Mouse (Mus musculus) MEL (cell line): ENCODE measurements at regions not wholly inside any gene's neighbourhood (a gene's known extent, or its start where the extent isn't known, plus 50 kb on each side); places are given as distances from the start of the nearest gene placed in this dataset.

Source experiments
- DNase-seq: peaks from one replicate; pipeline ENCODE4 v3.0.0; 2011; ENCODE audit warnings: low read depth, low spot score
- H3K27ac ChIP-seq: 2 replicates; pipeline ENCODE4 v1.5.1; 2012; ENCODE audit warnings: low read depth, mild to moderate bottlenecking, control low read depth, low read length, moderate library complexity; ENCODE audit not compliant: control insufficient read depth
- H3K27me3 ChIP-seq, 2 experiments: fragments of 150-350 bp in 1 of 2; sonication (generic) in 1 of 2; 2 replicates each; pipeline ENCODE4 v1.6.1; 2012; ENCODE audit warnings: low read length in 2 of 2, mild to moderate bottlenecking in 2 of 2, improper control_type of control experiment in 1 of 2, moderate library complexity in 1 of 2; ENCODE audit not compliant: insufficient read depth in 2 of 2, control insufficient read depth in 1 of 2
- H3K36me3 ChIP-seq, 2 experiments: 2 replicates each; pipeline ENCODE4 v1.6.1; 2012 to 2014; ENCODE audit warnings: low read length in 2 of 2, improper control_type of control experiment in 1 of 2, inconsistent platforms in 1 of 2, mild to moderate bottlenecking in 1 of 2; ENCODE audit not compliant: insufficient read depth in 2 of 2, control insufficient read depth in 1 of 2
- H3K4me1 ChIP-seq, 2 experiments: fragments of 150-350 bp in 1 of 2; sonication (generic) in 1 of 2; 2 replicates each; pipeline ENCODE4 v1.6.1; 2012; ENCODE audit warnings: low read length in 2 of 2, improper control_type of control experiment in 1 of 2, mild to moderate bottlenecking in 1 of 2; ENCODE audit not compliant: insufficient read depth in 2 of 2, control insufficient read depth in 1 of 2
- H3K4me3 ChIP-seq, 2 experiments: fragments of 150-350 bp in 1 of 2; sonication (generic) in 1 of 2; 2 replicates each; pipeline ENCODE4 v1.5.1; 2012; ENCODE audit warnings: low read depth in 2 of 2, low read length in 2 of 2, mild to moderate bottlenecking in 2 of 2, moderate library complexity in 2 of 2, control low read depth in 1 of 2, improper control_type of control experiment in 1 of 2; ENCODE audit not compliant: control insufficient read depth in 1 of 2, insufficient read depth in 1 of 2
- H3K79me2 ChIP-seq: 2 replicates; pipeline ENCODE4 v1.6.1; 2012; ENCODE audit warnings: mild to moderate bottlenecking, low read length, moderate library complexity; ENCODE audit not compliant: control insufficient read depth, poor library complexity, insufficient read depth
- H3K9ac ChIP-seq: 2 replicates; pipeline ENCODE4 v1.6.1; 2012; ENCODE audit warnings: low read depth, mild to moderate bottlenecking, control low read depth, low read length, moderate library complexity; ENCODE audit not compliant: control insufficient read depth, poor library complexity, severe bottlenecking
- H3K9me3 ChIP-seq: fragments of 150-350 bp; sonication (generic); replicated peaks from 2 replicates; pipeline ENCODE4 v1.6.1; 2012; ENCODE audit warnings: mild to moderate bottlenecking, low read length, improper control_type of control experiment, moderate library complexity; ENCODE audit not compliant: insufficient read depth
- CHD1 ChIP-seq: IDR thresholded peaks from 2 replicates; pipeline ENCODE4 v1.6.1; 2012; ENCODE audit warnings: low read depth, mild to moderate bottlenecking, inconsistent platforms, low read length, improper control_type of control experiment
- CHD2 ChIP-seq: IDR thresholded peaks from 2 replicates; pipeline ENCODE4 v1.6.1; 2011; ENCODE audit warnings: low read length, improper control_type of control experiment
- CTCF ChIP-seq, 3 experiments: IDR thresholded peaks in 2 of 3; conservative IDR thresholded peaks in 1 of 3; 2 replicates each; pipeline ENCODE4 v1.5.1; 2011 to 2012; ENCODE audit warnings: low read length in 3 of 3, low read depth in 2 of 3, mild to moderate bottlenecking in 2 of 3, improper control_type of control experiment in 1 of 3, inconsistent platforms in 1 of 3, mixed read lengths in 1 of 3, moderate library complexity in 1 of 3; ENCODE audit not compliant: control insufficient read depth in 1 of 3, insufficient read depth in 1 of 3, poor library complexity in 1 of 3, severe bottlenecking in 1 of 3
- HCFC1 ChIP-seq: IDR thresholded peaks from 2 replicates; pipeline ENCODE4 v1.6.1; 2012; ENCODE audit warnings: low read depth, mild to moderate bottlenecking, inconsistent platforms, low read length, improper control_type of control experiment, moderate library complexity
- KAT2A ChIP-seq: conservative IDR thresholded peaks from 2 replicates; pipeline ENCODE4 v1.6.1; 2012; ENCODE audit warnings: low read depth, low read length, improper control_type of control experiment, inconsistent platforms
- MAFK ChIP-seq: IDR thresholded peaks from 2 replicates; pipeline ENCODE4 v1.6.1; 2011; ENCODE audit warnings: low read depth, mild to moderate bottlenecking, low read length, improper control_type of control experiment, borderline replicate concordance
- MAX ChIP-seq: IDR thresholded peaks from 2 replicates; pipeline ENCODE4 v1.6.1; 2011; ENCODE audit warnings: low read length, improper control_type of control experiment
- MAZ ChIP-seq: IDR thresholded peaks from 2 replicates; pipeline ENCODE4 v1.6.1; 2012; ENCODE audit warnings: low read depth, mild to moderate bottlenecking, inconsistent platforms, low read length, improper control_type of control experiment
- MEF2A ChIP-seq: IDR thresholded peaks from 2 replicates; pipeline ENCODE4 v1.6.1; 2014; ENCODE audit warnings: low read depth, mild to moderate bottlenecking, inconsistent platforms, low read length, improper control_type of control experiment; ENCODE audit not compliant: poor library complexity, insufficient replicate concordance, severe bottlenecking; ENCODE audit errors: extremely low read depth
- NELFE ChIP-seq: IDR thresholded peaks from 2 replicates; pipeline ENCODE4 v1.6.1; 2011; ENCODE audit warnings: low read depth, low read length, improper control_type of control experiment
- POLR2A ChIP-seq, 2 experiments: IDR thresholded peaks; 2 replicates each; pipeline ENCODE4 v1.6.1; 2011 to 2012; ENCODE audit warnings: low read length in 2 of 2, mild to moderate bottlenecking in 2 of 2, control low read depth in 1 of 2, improper control_type of control experiment in 1 of 2, low read depth in 1 of 2, moderate library complexity in 1 of 2; ENCODE audit not compliant: control insufficient read depth in 1 of 2, insufficient read depth in 1 of 2, poor library complexity in 1 of 2
- RAD21 ChIP-seq: IDR thresholded peaks from 2 replicates; pipeline ENCODE4 v1.6.1; 2011; ENCODE audit warnings: mild to moderate bottlenecking, low read depth, low read length, improper control_type of control experiment
- RCOR1 ChIP-seq: IDR thresholded peaks from 2 replicates; pipeline ENCODE4 v1.6.1; 2012; ENCODE audit warnings: low read depth, mild to moderate bottlenecking, inconsistent platforms, low read length, improper control_type of control experiment
- SMC3 ChIP-seq: IDR thresholded peaks from 2 replicates; pipeline ENCODE4 v1.6.1; 2011; ENCODE audit warnings: low read depth, low read length, improper control_type of control experiment
- TBP ChIP-seq: IDR thresholded peaks from 2 replicates; pipeline ENCODE4 v1.8.0; 2011; ENCODE audit warnings: low read depth, low read length, improper control_type of control experiment
- UBTF ChIP-seq: IDR thresholded peaks from 2 replicates; pipeline ENCODE4 v1.6.1; 2012; ENCODE audit warnings: low read depth, mild to moderate bottlenecking, inconsistent platforms, low read length, improper control_type of control experiment, moderate library complexity, borderline replicate concordance; ENCODE audit not compliant: insufficient read depth
- ZNF384 ChIP-seq: IDR thresholded peaks from 2 replicates; pipeline ENCODE4 v1.6.1; 2012; ENCODE audit warnings: low read depth, mild to moderate bottlenecking, inconsistent platforms, low read length, improper control_type of control experiment

DNA sequence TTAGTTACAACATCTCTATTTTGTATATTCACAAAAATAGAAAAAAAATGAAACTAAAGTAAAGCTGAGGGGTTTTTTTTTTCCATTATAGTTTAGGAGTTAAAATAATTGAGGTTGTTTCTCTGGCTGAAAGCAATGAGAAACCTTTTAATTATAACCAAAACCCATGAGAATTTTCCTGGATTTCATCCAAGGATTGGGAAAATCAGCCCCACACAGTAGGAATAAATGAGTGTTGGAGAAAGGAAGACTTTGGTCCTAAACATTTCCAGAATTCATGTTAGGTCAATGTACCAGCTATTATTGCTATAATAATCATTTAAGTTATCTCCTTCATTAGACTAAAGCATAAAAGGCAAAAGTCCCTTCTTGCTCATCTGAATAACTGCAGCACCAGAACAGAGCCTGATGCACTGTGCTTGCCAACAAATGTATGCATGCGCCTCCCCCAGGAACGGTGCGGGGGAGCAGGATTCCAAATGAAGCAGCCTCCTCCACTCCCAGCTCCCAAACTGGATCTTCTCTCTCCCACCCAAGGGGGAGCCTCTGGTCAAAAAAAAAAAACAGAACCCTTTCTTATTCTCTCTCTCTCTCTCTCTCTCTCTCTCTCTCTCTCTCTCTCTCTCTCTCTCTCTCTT, 153.0 kb downstream of the Galc start:
- Histone ChIP-seq H3K4me3 (no peak overlapping the region), H3K9ac (no peak overlapping the region), H3K27me3 (no peaks in the 10 kb centered on the region), H3K4me1 (no peaks in the 10 kb centered on the region), H3K79me2 (no peaks in the 10 kb centered on the region), H3K27ac (no peak overlapping the region), H3K36me3 (no peaks in the 10 kb centered on the region), H3K9me3 (no peaks in the 10 kb centered on the region)
- no peak for DNase-seq
- TF ChIP-seq MAZ, result no peak
- no peak for TF ChIP-seq CHD2
- TF ChIP-seq SMC3, result no peak
- TF ChIP-seq TBP, result no peak
- no peak for TF ChIP-seq ZNF384
- TF ChIP-seq MAFK, result no peak

DNA sequence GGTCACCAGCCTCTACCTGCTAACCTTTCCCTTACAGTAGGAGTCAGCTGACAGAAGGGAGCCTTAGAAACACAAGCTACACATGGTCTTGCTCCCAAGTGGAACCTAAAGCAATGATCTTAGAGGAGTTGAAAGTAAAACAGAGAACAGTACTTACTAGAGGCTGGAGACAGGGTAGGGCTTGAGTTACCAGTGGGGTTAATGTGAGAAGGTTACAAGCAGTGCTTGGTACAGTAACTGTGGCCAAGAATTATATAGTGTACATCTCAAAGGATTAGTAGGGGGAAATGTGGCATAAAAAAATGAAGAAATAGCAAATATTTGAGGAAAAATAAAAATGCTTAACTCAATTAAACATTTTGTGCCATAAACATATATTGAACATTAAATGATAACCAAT, 153.5 kb downstream of the Galc start:
- Histone ChIP-seq H3K9ac (no peak overlapping the region), H3K4me1 (no peaks in the 10 kb centered on the region), H3K27ac (no peak overlapping the region), H3K36me3 (no peaks in the 10 kb centered on the region), H3K9me3 (no peaks in the 10 kb centered on the region), H3K79me2 (no peaks in the 10 kb centered on the region), H3K27me3 (no peaks in the 10 kb centered on the region), H3K4me3 (no peak overlapping the region)
- TF ChIP-seq HCFC1 (no peak), NELFE (no peak), TBP (no peak), MAX (no peak), MAFK (no peak), ZNF384 (no peak), CHD1 (no peak), UBTF (no peak), MEF2A (no peak), POLR2A (IDR thresholded peaks at IDR 0.05; ENCODE audit: control insufficient read depth in 1 of 2, insufficient read depth in 1 of 2, low read depth in 1 of 2, low read length in 2 of 2, poor library complexity in 1 of 2) (no peak), RCOR1 (no peak), CTCF (IDR thresholded peaks at IDR 0.05 in 2 of 3, conservative IDR thresholded peaks at IDR 0.05 in 1 of 3; ENCODE audit: control insufficient read depth in 1 of 3, insufficient read depth in 1 of 3, low read depth in 2 of 3, low read length in 3 of 3, poor library complexity in 1 of 3, severe bottlenecking in 1 of 3) (no peak), KAT2A (no peak), RAD21 (no peak)
- DNase-seq, result no peak
